Mouse (Mus musculus) monocyte, adult 2 months (primary cell): ENCODE data around the gene Ssc5d.

Experiments used
- DNase-seq, 2 experiments: peaks; one replicate each; pipeline ENCODE4 v3.0.0; 2022; ENCODE audit warnings: low spot score in 2 of 2, low read depth in 1 of 2

Gene Ssc5d

DNA sequence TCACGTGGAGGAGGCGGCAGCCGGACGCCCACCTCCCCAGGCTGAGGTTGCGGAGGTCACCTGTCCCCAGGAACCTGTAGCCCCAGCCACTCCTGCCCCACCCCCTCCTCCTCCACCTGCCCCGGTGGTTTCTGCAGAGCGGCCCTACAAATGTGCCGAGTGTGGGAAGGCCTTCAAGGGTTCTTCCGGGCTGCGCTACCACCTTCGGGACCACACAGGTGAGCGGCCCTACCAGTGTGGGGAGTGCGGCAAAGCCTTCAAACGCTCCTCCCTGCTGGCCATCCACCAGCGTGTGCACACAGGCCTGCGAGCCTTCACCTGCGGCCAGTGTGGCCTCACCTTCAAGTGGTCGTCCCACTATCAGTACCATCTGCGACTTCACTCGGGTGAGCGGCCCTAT is 5.6 kb upstream of the Ssc5d start:
- DNase-seq = no peak

- no peak for DNase-seq
Measured at GRCm38 (mm10) chr7:4920496-4920895, 5.1 kb upstream of the Ssc5d start.

DNA sequence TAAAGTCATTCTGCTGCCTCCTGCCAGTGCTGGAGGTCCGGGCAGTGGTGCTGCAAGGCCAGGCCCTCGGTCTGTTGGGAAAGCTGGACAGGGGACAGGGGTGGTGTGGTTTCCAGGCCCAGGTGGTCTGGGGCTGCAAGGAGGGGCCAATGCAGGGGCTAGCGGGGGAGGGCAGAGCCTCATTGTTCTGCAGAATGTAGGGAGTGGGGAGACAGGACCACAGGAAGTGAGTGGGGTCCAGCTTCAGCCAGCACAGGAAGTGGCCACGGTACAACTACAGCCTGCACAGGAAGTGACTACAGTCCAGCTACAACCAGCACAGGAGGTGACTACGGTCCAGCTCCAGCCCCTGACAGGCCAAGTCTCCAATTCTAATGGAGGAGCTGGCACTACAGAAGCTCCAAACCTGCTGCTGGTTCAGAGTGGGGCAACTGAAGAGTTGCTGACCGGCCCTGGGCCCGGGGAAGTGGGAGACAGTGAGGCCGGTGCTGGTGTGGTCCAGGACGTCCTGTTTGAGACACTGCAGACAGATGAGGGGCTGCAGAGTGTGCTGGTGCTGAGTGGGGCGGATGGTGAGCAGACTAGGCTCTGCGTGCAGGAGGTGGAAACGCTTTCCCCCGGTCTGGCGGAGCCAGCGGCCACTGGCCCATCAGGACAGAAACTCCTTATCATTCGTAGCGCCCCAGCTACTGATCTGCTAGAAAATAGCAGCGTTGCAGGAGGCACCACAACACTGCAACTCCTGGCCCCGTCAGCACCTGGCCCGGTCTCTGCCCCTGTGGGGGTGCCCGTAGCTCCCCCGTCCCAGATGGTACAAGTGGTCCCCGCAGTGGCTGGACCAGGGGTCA is 4.4 kb upstream of the Ssc5d start:
- no peak for DNase-seq

DNA sequence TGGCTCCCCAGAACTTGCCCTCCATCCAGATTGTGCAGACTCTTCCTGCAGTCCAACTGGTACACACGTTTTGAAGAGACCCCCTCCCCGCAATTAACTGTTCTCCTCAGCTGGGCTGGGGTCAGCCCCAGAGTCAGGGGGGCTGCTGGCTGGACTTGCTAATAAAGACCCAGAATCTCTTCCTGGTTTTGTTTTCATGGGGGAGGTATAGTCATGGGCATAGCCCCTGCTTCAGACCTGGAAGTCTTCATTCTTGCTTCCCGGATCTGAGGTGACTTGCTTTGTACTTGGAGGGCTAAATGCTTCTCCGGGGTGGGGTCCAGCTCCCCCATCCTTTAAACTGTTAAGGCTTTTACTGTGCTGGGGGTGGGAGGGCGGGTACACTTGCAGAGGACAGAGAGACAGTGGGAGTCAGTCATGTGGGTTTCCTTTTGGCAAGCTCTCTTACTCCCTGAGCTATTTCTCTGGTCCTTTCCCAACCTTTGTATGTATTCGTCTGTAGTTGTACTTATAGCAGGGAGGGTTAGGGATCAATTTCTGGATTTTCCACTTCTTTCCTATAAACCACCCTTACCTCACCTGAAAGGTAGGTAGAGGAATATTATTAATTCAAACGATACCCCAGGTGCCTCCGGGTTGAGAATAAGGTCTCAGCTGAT is 3.6 kb upstream of the Ssc5d start, which contains the start of gene Nat14:
Nat14 (plus strand) TSS at position 205 of the 659 bp plus-strand sequence.
- no peak for DNase-seq

- DNase-seq = no peak
Measured at GRCm38 (mm10) chr7:4922508-4922907, 3.1 kb upstream of the Ssc5d start.

DNA sequence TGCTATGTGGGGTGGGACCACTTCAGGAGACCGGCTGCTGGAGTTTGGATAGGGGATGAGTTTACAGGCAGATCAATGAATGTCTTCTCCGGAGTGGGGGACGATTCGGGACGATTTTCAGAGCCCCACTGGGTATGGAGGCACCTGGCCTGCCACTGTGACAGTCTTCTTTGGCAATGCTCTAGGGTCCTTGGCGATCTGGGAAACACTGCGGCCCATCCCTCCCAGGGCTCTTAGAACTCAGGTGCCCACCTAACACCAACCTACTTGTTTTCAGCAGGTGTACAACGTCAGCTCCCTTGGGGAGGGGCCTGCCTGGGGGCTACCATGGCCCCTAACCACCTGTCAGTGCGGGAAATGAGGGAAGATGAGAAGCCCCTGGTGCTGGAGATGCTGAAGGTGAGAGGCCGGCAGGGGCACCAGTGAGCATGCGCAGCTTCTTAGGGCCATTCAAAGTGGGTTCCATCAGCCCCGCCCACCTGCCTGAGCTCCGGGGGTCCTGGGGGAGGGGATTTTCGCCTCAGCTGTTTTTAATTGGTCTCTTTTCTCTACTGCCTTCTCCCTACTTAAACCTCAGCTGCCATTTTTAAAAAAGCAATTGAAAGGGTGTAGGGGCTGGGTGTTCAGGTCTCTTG is 2.5 kb upstream of the Ssc5d start:
- DNase-seq = no peak

GRCm38 (mm10) chr7:4923586-4924364 is 1.8 kb upstream of the Ssc5d start:
- no peak for DNase-seq

- no peak for DNase-seq
Measured at GRCm38 (mm10) chr7:4924483-4924882, 1.1 kb upstream of the Ssc5d start.

GRCm38 (mm10) chr7:4924891-4925301 is 689 bp upstream of the Ssc5d start:
- DNase-seq = no peak

DNA sequence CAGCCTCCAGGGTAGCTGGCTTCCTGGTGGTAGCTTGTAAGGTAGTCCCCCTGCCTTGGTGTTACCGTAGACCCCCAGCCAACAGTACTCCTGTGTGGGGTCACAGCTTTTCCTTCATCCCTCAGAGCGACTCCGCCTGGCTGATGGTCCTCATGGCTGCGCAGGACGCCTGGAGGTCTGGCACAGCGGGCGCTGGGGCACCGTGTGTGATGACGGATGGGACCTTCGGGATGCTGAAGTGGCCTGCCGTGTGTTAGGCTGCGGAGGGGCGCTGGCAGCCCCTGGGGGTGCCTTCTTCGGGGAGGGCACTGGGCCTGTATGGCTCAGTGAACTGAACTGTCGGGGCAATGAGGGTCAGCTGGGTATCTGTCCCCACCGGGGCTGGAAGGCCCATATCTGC is 1.3 kb downstream of the Ssc5d start:
- DNase-seq = no peak

DNA sequence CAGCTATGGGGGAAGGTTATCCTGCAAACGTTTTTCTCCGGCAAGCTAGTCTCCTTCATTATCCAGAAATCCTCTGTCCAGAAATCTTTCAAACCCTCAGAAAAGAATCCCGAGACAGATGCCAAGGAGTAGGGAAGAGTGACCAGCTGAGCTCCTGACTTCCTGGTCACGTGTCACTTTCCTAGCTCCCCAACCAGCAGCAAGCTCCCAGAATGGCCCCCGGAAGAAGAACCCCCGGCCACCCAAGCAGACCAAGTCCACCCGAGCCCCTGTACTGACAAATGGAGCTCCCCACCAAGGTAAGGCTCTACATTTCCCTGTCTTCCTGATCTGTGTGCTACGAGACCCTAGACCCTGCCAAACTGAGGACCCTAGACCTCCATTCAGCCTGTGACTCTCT is 2.1 kb downstream of the Ssc5d start:
- DNase-seq = no peak

DNA sequence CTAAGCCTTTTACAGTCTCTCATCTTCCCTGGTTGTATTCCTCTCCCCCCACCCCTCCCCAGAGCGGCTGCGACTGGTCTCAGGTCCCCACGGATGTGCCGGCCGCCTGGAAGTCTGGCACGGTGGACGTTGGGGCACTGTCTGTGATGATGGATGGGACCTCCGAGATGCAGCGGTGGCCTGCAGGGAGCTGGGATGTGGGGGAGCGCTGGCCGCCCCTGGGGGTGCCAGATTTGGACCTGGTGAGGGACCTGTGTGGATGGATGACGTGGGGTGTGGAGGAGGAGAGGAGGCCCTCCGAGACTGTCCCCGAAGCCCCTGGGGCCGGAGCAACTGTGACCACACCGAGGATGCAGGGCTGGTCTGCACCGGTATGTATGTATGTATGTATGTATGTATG is 2.7 kb downstream of the Ssc5d start:
- no peak for DNase-seq

- DNase-seq = no peak
Measured at GRCm38 (mm10) chr7:4933103-4933502, 7.5 kb downstream of the Ssc5d start.

GRCm38 (mm10) chr7:4934160-4934914 is 8.8 kb downstream of the Ssc5d start:
- no peak for DNase-seq

- no peak for DNase-seq
Measured at GRCm38 (mm10) chr7:4936832-4937231, 11.2 kb downstream of the Ssc5d start.

DNA sequence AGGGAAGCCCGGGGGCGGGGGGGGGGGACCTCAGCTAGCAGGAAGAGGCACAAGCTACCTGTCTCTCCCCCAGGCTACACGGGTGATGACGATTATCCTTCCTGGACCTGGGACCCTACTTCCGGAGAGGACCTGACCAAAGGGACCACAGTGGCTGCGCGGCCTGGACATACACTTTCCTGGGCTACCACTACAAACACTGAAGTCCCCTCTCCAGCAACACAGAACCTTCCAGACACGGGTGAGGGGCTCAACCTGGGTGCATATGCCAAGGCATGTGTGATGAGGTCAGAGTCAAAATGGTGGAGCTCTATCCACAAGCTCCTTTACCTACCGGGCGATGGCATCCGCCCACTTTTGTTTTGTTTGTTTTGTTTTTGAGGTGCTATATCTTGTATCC is 11.8 kb downstream of the Ssc5d start:
- DNase-seq = no peak

GRCm38 (mm10) chr7:4938456-4938855 is 12.9 kb downstream of the Ssc5d start:
- DNase-seq = peak in 1 of 2 experiments; percentile 69

DNA sequence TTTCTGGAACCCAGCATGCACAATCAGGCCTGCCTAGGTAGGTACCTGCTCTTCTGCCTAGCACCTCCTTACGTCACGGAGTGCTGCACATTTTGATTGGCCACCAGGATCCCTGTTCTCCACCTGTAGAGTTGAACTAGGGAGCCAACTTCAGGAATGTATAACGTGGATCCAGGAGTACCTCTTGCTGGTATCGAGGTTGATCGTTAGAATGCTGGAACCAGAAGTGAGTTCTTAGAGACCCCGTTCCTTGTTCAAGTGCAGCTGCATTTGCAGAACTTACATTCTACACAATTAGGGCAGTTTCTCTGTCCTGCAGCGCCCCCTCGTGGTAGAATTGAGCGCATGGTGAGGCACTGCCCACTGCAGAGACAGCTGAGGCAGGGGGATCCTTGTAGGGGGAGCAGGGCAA is 14.5 kb downstream of the Ssc5d start:
- DNase-seq = peak; percentile 36 to 77

GRCm38 (mm10) chr7:4942673-4943072 is 17.1 kb downstream of the Ssc5d start:
- DNase-seq = no peak

DNA sequence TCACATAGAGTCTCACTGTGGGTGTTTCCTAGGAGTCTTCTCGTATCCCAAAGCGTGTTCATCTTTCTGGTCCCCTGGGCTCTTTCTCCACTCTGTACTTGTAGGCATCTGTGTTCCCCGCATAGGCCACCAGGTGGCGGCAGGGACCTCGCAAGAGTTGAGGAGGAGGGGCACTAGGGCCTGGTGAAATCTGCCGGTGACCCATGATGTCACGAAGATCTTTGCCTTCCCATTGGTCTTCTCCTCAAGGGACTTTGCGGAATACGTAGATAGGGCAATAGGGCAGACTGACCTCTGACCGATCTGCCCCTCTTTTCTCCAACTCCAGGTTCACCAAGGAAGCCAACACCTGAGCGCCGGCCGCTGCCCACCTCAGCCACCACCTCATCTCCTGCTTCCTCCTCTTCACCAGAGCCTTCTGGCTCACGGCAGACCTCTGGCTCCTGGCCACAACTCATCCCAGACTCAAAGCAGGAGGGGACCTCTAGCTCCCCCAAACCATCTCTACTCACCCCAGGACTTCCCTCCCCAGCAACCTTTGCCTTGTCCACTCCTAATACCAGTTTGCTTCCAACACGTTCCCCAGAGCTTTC is 17.7 kb downstream of the Ssc5d start:
- peak; percentile 84 to 91 for DNase-seq
